Mouse (Mus musculus): ENCODE measurements around the gene Slc39a8. TPM values are rescaled to one million over a fixed set of nuclear protein-coding genes. Genes with fewer than 3 reads are reported as not detected.

Slc39a8 gene
- polyA plus RNA-seq, 1 experiment from 2014 or later: 45.1 TPM

GRCm38 (mm10) chr3:135845860-135846259 lies 20.8 kb downstream of the Slc39a8 start:
- Histone ChIP-seq H3K9me3 (replicated peaks) (no peaks in the 10 kb centered on the region), H3K27me3 (no peaks in the 10 kb centered on the region), H3K4me1 (replicated peaks) (peaks cover 43% of the 10 kb centered on the region), H3K4me2 (no peak overlapping the region), H3K4me3 (replicated peaks) (no peak overlapping the region), H3K27ac (replicated peaks) (no peak overlapping the region), H3K9ac (no peak overlapping the region), H3K36me3 (replicated peaks) (peaks cover 26% of the 10 kb centered on the region)
- no peak for ATAC-seq (ENCODE audit: insufficient read depth)
- WGBS (ENCODE audit: insufficient replicate concordance): 68% methylated on average over 7 of the region's 7 CpGs

DNA sequence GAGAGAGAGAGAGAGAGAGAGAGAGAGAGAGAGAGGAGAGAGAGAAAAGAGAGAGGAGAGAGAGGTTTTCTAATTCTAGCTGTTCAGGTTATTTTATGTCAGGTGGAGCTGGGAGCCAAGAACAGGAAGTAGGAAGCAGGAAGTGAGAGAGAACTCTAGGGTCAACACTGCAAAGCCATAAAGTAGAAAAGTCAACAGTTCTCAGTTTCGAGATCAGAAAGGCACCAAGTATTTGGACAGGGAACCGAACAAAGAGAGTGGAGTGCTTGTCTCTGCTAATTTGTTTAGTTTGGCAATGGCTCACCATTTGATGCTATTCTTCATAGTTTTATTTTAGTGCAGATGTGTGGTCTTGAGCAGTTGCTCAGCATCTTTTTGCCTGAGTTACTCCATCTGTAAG lies 26.5 kb downstream of the Slc39a8 start:
- Histone ChIP-seq H3K4me2 (no peak overlapping the region), H3K27ac (replicated peaks) (no peak overlapping the region), H3K4me1 (replicated peaks) (peaks cover 24% of the 10 kb centered on the region), H3K9me3 (replicated peaks) (no peaks in the 10 kb centered on the region), H3K27me3 (no peaks in the 10 kb centered on the region), H3K4me3 (replicated peaks) (no peak overlapping the region), H3K36me3 (replicated peaks) (peaks cover 48% of the 10 kb centered on the region), H3K9ac (no peak overlapping the region)
- 64% methylated on average over 2 of the region's 2 CpGs for WGBS (ENCODE audit: insufficient replicate concordance)
- no peak for ATAC-seq (ENCODE audit: insufficient read depth)

GRCm38 (mm10) chr3:135853604-135854297 lies 28.7 kb downstream of the Slc39a8 start:
- Histone ChIP-seq H3K4me3 (replicated peaks) (no peak overlapping the region), H3K36me3 (replicated peaks) (peaks cover 56% of the 10 kb centered on the region), H3K27me3 (no peaks in the 10 kb centered on the region), H3K27ac (replicated peaks) (peak overlapping the region; percentile 48), H3K4me2 (0 out of 2 replicates have a peak overlapping the region, but pooled peaks have one; percentile 49), H3K9me3 (replicated peaks) (no peaks in the 10 kb centered on the region), H3K9ac (no peak overlapping the region), H3K4me1 (replicated peaks) (peaks cover 24% of the 10 kb centered on the region)
- no peak for ATAC-seq (ENCODE audit: insufficient read depth)
- 73% methylated on average over 10 of the region's 10 CpGs for WGBS (ENCODE audit: insufficient replicate concordance)

DNA sequence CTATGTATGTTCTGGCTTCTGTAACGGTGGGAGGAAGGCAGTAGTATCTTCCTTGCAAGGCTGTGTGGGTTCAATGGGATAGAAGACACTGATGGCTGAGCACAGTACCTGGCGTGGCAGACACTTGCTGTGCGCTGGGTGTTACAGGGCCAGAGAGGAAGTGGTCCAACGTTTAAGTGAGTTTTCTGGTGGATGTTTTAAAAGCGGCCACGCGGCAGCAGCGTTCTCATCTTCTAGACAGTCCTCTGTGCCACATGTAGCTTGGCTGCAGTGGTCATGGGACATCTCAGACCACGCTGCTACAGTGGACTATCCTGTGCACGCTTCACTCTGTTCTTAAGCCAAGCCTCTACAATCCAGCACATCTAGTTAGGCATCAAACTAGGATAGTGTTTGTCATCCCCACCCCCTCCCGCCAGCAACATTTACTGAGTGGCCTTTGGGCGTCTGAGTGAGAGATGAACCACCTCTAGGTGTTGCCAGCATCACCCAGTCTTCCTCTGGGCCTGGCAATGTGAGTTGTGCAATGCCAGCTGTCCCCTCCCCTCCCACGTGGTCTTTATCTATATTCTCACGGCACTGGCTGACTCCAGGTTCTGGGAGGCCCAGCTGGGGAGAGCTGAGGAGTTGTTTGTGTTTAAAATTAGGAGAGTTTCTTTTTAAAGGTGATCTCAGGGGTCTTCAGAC lies 29.4 kb downstream of the Slc39a8 start:
- H3K4me1 ChIP-seq (replicated peaks): peaks cover 24% of the 10 kb centered on the region
- no peak overlapping the region for H3K9ac ChIP-seq
- peak overlapping the region; percentile 49 for H3K4me2 ChIP-seq
- H3K9me3 ChIP-seq (replicated peaks): no peaks in the 10 kb centered on the region
- 62% methylated on average over 14 of the region's 14 CpGs for WGBS (ENCODE audit: insufficient replicate concordance)
- H3K27me3 ChIP-seq: no peaks in the 10 kb centered on the region
- no peak overlapping the region for H3K4me3 ChIP-seq (replicated peaks)
- peak; percentile 93 for ATAC-seq (ENCODE audit: insufficient read depth)
- H3K36me3 ChIP-seq (replicated peaks): peaks cover 56% of the 10 kb centered on the region
- H3K27ac ChIP-seq (replicated peaks): peak overlapping the region; percentile 48

GRCm38 (mm10) chr3:135854985-135855340 lies 29.9 kb downstream of the Slc39a8 start:
- H3K27me3 ChIP-seq: no peaks in the 10 kb centered on the region
- H3K27ac ChIP-seq (replicated peaks): 0 out of 2 replicates have a peak overlapping the region, but pooled peaks have one; percentile 48
- ATAC-seq (ENCODE audit: insufficient read depth): peak; percentile 19; the same call in 1 of the 2 replicates
- 71% methylated on average over 6 of the region's 6 CpGs for WGBS (ENCODE audit: insufficient replicate concordance)
- no peak overlapping the region for H3K9ac ChIP-seq
- no peak overlapping the region for H3K4me3 ChIP-seq (replicated peaks)
- H3K4me2 ChIP-seq: peak overlapping the region; percentile 49
- peaks cover 24% of the 10 kb centered on the region for H3K4me1 ChIP-seq (replicated peaks)
- H3K9me3 ChIP-seq (replicated peaks): no peaks in the 10 kb centered on the region
- peaks cover 57% of the 10 kb centered on the region for H3K36me3 ChIP-seq (replicated peaks)

DNA sequence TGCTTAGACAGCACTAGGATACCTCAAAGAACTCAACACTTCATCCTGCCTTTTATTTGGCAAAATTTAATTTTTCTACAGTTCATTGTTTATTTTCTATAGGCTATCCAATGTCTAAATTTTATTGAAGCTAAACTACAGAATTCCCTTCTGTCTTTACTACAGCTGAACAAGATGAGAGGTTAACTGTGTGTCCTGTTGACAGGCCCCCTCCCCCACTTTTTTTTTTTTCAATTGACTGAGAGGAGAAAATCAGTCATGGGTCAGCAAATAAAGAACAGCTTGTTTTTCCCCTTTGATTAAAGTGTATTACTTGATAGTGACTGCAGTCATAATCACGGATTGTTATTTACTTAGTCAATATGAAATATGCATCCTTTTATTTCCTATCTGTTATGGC lies 31.2 kb downstream of the Slc39a8 start:
- peaks cover 65% of the 10 kb centered on the region for H3K36me3 ChIP-seq (replicated peaks)

GRCm38 (mm10) chr3:135857134-135857533 lies 32.1 kb downstream of the Slc39a8 start:
- H3K9ac ChIP-seq: no peak overlapping the region
- no peaks in the 10 kb centered on the region for H3K9me3 ChIP-seq (replicated peaks)
- H3K27me3 ChIP-seq: no peaks in the 10 kb centered on the region
- WGBS (ENCODE audit: insufficient replicate concordance): 85% methylated on average over 5 of the region's 5 CpGs
- H3K4me3 ChIP-seq (replicated peaks): no peak overlapping the region
- peaks cover 24% of the 10 kb centered on the region for H3K4me1 ChIP-seq (replicated peaks)
- peaks cover 66% of the 10 kb centered on the region for H3K36me3 ChIP-seq (replicated peaks)
- H3K4me2 ChIP-seq: no peak overlapping the region
- H3K27ac ChIP-seq (replicated peaks): no peak overlapping the region
- ATAC-seq (ENCODE audit: insufficient read depth): no peak

More for the DNA sequence above, 31.2 kb downstream of the Slc39a8 start:
- WGBS (ENCODE audit: insufficient replicate concordance): 79% methylated on average over 1 of the region's 1 CpGs
- no peak for ATAC-seq (ENCODE audit: insufficient read depth)
- no peak overlapping the region for H3K27ac ChIP-seq (replicated peaks)
- no peak overlapping the region for H3K4me2 ChIP-seq
- H3K9me3 ChIP-seq (replicated peaks): no peaks in the 10 kb centered on the region
- H3K9ac ChIP-seq: no peak overlapping the region
- H3K4me3 ChIP-seq (replicated peaks): no peak overlapping the region
- peaks cover 24% of the 10 kb centered on the region for H3K4me1 ChIP-seq (replicated peaks)
- H3K27me3 ChIP-seq: no peaks in the 10 kb centered on the region

DNA sequence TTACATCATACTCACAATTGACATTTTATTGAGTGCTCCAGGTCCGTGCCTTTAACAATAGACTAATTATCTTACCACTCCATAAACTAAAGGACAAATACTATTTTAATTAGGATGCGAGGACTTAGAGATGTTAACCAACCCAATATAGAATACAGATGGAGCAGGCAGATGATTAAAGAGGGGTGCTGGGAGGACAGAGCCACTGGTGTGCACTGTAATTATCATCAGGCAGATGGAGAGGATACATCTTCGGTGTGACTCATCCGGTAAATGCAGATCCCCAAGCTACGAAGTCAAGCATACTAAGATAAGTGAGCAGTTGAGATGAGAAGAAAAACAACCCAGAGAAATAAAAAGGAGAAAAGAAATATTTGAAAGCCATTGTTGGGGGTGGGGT lies 34.4 kb downstream of the Slc39a8 start:
- Histone ChIP-seq H3K4me2 (no peak overlapping the region), H3K36me3 (replicated peaks) (peaks cover 60% of the 10 kb centered on the region), H3K4me3 (replicated peaks) (no peak overlapping the region), H3K9me3 (replicated peaks) (no peaks in the 10 kb centered on the region), H3K9ac (no peak overlapping the region), H3K27me3 (no peaks in the 10 kb centered on the region), H3K4me1 (replicated peaks) (peaks cover 10% of the 10 kb centered on the region), H3K27ac (replicated peaks) (no peak overlapping the region)
- WGBS (ENCODE audit: insufficient replicate concordance): 88% methylated on average over 5 of the region's 5 CpGs
- no peak for ATAC-seq (ENCODE audit: insufficient read depth)

DNA sequence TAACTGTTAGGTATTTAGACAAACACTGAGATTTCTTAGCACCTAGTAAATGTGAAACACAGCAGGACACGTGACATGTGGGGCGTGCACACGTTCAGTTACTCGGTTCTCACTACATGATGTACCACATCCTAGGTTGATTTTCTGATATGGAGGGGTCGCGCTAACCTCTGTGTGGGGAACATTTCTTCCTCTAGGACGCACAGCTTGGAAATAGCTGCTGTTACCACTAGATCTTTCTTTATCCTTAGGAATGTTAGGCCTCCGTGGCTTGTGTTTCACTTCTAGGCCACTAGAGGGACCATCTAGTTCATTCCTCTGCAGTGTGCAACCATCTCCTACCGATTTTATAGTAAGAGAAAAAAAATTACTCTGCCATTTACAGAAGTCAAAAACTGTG lies 37.7 kb downstream of the Slc39a8 start:
- Histone ChIP-seq H3K4me2 (no peak overlapping the region), H3K36me3 (replicated peaks) (peaks cover 52% of the 10 kb centered on the region), H3K27ac (replicated peaks) (no peak overlapping the region), H3K9ac (no peak overlapping the region), H3K27me3 (no peaks in the 10 kb centered on the region), H3K4me3 (replicated peaks) (no peak overlapping the region), H3K9me3 (replicated peaks) (no peaks in the 10 kb centered on the region), H3K4me1 (replicated peaks) (no peaks in the 10 kb centered on the region)
- 53% methylated on average over 9 of the region's 9 CpGs for WGBS (ENCODE audit: insufficient replicate concordance)
- no peak for ATAC-seq (ENCODE audit: insufficient read depth)

DNA sequence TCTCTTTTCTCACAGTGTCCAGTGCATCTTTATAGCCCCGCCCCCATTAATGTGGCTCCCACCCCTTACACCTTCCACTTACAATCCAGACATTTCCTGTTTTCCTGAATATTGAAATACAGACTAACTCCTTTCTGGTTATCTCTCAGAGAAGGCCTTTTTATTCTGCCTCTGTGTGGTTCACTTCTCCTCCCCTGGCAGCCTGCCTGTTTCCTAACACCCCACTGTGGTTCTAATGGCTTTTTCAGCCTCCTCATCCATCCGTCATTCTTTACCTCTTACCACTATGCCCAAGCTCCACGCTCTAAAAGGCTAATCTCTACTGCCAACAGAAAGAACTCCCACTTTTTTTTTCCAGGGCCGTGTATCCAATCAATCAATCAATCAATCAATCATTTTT lies 44.0 kb downstream of the Slc39a8 start:
- 61% methylated on average over 4 of the region's 4 CpGs for WGBS (ENCODE audit: insufficient replicate concordance)
- Histone ChIP-seq H3K27ac (replicated peaks) (no peak overlapping the region), H3K36me3 (replicated peaks) (peaks cover 32% of the 10 kb centered on the region), H3K4me3 (replicated peaks) (no peak overlapping the region), H3K4me2 (no peak overlapping the region), H3K9me3 (replicated peaks) (no peaks in the 10 kb centered on the region), H3K9ac (no peak overlapping the region), H3K27me3 (no peaks in the 10 kb centered on the region), H3K4me1 (replicated peaks) (no peaks in the 10 kb centered on the region)
- no peak for ATAC-seq (ENCODE audit: insufficient read depth)

DNA sequence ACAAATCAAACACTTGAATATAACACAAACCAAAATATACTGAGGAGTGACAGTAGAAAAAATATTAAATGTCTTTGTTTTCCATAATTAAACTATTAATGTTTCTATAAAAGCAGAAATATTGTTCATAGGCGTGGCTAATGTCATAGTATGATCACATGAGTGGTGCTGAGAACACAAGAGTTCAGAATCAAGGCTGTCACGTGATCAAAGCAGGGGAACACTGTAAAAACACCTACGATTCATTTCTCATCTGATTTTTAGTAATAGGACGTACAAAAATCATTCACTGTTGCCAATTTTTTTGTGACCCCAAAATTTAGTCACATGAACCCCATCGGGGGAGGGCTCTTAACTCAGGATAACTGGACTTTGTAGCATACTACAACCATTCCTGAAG lies 47.2 kb downstream of the Slc39a8 start:
- H3K27me3 ChIP-seq: no peaks in the 10 kb centered on the region
- H3K4me2 ChIP-seq: no peak overlapping the region
- no peak overlapping the region for H3K27ac ChIP-seq (replicated peaks)
- no peak overlapping the region for H3K9ac ChIP-seq
- peaks cover 28% of the 10 kb centered on the region for H3K36me3 ChIP-seq (replicated peaks)
- 73% methylated on average over 5 of the region's 5 CpGs for WGBS (ENCODE audit: insufficient replicate concordance)
- ATAC-seq (ENCODE audit: insufficient read depth): no peak
- no peaks in the 10 kb centered on the region for H3K4me1 ChIP-seq (replicated peaks)
- no peaks in the 10 kb centered on the region for H3K9me3 ChIP-seq (replicated peaks)
- no peak overlapping the region for H3K4me3 ChIP-seq (replicated peaks)
